Mouse (Mus musculus): ENCODE data around the gene Gabrd.

DNA sequence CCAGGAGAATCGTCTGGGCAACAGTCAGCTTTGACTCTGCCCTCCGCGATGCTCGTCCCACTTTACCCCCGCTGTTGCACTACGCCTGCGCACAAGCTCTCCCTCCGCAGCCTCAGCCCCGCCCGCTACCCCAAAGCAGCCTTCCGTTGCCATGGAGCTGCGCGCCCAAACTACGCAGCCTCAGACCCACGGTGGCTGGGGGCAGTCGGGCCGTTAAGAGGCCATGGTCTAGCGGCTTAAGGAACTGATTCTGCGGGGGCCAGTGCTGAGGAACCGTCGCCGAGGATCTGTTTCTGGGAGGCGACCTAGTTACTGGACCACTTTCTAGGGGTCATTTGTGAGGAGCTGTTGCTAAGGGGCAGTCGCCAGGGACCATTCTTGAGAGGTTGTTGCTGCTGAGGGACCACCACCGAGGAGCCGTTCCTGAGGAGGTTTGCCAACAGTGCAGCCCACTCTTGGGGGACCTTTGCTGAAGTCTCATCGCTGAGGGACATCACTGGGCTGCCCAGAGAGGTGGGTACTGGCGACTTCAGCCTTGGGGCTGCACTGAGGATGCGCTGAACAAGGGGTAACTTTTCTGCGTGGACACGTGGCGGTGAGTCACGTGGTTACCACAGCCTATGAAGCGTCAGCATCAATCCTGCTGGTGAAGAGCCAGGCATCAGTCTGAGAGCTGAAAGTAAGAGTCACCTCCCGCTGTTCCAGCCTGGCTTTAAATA lies 11.3 kb upstream of the Gabrd start, which contains the start of gene Cfap74:
- TF ChIP-seq CTCF (IDR thresholded peaks at IDR 0.05; ENCODE audit: borderline replicate concordance, insufficient read depth, low read length) = no peak
- TF ChIP-seq POLR2A (IDR thresholded peaks at IDR 0.05; ENCODE audit: low read depth, low read length) = peak; percentile 63

All from embryonic fibroblast, embryonic 13.5 days (primary cell).